Mouse (Mus musculus): ENCODE data around the gene Lrp10. TPM values are rescaled to one million over a fixed set of nuclear protein-coding genes. Genes with fewer than 3 reads are reported as not detected.
A peak's percentile ranks its signal among the peaks of the same experiment; 100 is the strongest.

Gene Lrp10
- total RNA-seq, 2 experiments from 2014 or later, result 32.1 to 34.6 TPM

DNA sequence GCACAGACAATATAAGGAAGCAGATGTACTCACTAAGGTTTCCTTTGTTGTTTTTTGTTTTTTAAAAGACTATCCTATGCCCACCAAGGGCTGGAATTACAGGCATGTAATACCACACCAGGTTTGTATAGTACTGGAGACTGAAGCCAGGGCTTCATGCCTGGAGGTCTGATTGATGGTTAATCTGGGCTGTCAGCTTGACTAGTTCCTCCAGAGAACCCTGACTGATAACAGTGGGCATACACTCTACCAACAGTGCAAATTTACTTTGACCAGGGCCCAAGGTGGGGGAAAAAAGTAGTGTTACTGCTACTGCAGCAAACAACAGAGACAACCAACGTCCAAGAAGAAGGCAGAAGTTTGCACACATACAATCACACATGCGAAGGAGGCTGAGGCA lies 7.5 kb downstream of the Lrp10 start:
- DNase-seq (ENCODE audit: extremely low spot score in 1 of 2, low spot score in 1 of 2), result no peak

- no peak for DNase-seq (ENCODE audit: extremely low spot score in 1 of 2, low spot score in 1 of 2)
Measured at GRCm38 (mm10) chr14:54472671-54473070, 8.7 kb downstream of the Lrp10 start.

- DNase-seq (ENCODE audit: extremely low spot score in 1 of 2, low spot score in 1 of 2), result no peak
Measured at GRCm38 (mm10) chr14:54474744-54475143, 10.8 kb downstream of the Lrp10 start.

DNA sequence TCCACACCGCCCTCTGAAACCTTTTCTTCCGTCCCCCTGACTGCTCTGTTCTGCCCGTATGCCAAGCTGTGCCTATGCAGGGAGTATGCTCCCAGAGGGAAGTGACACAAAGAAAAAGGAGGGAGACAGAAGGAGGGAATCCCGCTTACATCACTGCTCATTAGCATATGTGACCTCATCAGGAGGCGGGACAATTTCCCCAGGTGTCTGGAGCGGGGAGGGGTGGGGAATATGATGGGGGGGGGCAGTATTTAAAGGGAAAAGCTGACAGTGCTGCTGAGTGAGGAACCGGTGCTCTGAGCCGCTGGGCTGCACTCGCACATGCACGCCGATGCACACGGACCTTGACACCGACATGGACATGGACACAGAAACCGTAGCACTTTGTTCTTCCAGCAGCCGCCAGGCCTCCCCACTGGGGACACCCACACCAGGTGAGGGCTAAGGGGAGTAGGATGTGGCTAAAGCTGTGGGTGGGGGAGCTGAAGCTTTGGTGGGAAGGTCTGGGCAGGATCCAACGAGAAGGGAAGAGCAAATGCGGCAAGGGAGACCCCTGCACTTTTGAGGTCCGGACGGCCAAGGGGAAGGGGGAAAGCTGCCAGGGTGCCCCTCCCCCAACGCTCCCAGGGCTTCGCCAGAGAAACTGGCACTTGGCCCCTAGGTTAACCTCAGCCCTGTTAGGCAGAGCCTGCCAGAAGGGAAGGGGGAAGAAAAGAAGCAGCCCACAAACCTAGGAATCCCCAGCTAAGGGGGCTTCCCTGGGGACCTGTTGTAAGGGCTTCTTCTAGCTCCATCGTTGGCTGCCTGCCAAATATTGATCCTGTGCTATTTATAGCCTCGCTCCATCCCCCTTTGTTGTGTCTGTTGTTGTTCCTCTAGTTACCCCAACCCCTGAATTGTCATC lies 12.3 kb downstream of the Lrp10 start, which contains the start of gene Rem2:
Rem2 (plus strand) TSS at position 160 of the 904 bp plus-strand sequence.
- DNase-seq (ENCODE audit: extremely low spot score in 1 of 2, low spot score in 1 of 2), result peak in 1 of 2 experiments; percentile 40

GRCm38 (mm10) chr14:54477172-54477909 lies 13.4 kb downstream of the Lrp10 start:
- DNase-seq (ENCODE audit: extremely low spot score in 1 of 2, low spot score in 1 of 2), result no peak

DNA sequence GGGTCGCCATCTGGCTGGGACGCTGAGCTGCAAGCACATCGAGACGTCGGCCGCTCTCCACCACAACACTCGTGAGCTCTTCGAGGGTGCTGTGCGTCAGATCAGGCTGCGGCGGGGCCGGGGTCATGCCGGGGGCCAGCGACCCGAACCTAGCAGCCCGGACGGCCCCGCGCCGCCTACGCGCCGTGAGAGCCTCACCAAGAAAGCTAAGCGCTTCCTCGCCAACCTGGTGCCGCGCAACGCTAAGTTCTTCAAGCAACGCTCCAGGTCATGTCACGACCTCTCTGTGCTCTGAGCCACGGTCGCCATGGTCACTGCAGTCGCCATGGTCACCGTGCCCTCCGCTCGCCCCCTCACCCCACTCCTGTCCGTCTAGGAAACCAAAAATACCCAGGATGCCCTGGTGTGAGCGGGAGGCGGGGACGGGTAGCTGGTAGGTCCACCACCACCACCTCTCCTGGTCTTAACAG lies 15.5 kb downstream of the Lrp10 start:
- no peak for DNase-seq (ENCODE audit: extremely low spot score in 1 of 2, low spot score in 1 of 2)

- DNase-seq (ENCODE audit: extremely low spot score in 1 of 2, low spot score in 1 of 2), result no peak
Measured at GRCm38 (mm10) chr14:54480673-54481072, 16.7 kb downstream of the Lrp10 start.

DNA sequence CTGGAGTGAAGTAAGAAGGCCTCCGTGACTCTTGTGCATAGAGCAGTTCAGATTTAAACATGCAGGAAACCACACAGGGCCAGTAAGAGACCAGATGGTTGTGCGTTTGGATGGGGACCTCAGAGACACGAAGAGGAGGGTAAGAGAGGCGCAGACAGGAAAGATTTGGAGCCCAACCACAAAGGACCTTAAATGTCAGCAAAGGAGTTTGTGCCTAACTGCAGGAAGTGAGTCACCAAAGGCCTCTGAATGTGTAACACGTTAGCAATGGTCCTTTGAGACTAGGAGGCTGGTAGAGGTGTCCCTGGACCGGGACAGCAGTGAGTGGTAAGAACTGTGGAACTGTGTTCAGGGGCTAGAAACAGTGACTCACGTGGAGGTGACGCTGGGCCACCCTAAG lies 17.5 kb downstream of the Lrp10 start:
- no peak for DNase-seq (ENCODE audit: extremely low spot score in 1 of 2, low spot score in 1 of 2)

- DNase-seq (ENCODE audit: extremely low spot score in 1 of 2, low spot score in 1 of 2), result no peak
Measured at GRCm38 (mm10) chr14:54482498-54482897, 18.6 kb downstream of the Lrp10 start.

DNA sequence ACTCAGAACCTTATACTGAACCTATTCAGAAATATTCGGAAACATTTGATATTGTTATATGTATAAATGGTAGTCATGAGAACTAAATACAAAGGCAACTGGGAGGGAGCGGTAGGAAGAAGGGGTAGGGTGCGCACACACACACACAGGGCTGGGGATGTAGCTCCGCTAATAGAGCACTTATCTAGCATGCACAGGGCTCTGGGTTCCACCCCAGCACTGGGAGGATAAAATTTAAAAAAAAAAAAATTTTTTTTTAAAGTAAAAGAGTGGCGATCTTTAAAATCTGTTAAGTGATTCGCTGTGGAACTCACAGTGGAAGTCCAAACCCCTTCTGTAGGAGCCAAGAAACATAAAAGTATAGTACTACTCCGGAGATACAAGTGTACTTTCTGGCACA lies 22.0 kb downstream of the Lrp10 start:
- DNase-seq (ENCODE audit: extremely low spot score in 1 of 2, low spot score in 1 of 2), result no peak

DNA sequence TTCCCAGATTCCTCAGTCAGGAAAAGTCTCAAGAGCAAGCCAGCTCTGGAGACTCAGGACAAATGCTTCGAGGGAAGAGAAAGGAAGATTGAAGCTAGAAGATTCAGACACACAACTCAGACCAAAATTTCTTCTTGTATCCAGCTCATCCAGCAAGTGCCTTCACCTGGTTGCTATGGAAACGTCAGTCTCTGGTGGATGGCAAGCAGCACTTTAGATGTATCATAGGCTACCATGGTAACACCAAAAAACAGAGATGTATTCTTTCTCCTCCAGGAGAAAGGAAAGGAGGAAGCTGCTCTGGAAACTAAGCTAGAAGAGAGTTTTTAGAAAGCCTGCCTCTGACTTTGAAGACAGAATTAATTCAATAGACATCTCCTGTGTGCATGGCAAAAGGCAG lies 23.8 kb downstream of the Lrp10 start:
- DNase-seq (ENCODE audit: extremely low spot score in 1 of 2, low spot score in 1 of 2), result no peak

- DNase-seq (ENCODE audit: extremely low spot score in 1 of 2, low spot score in 1 of 2), result no peak
Measured at GRCm38 (mm10) chr14:54488350-54488749, 24.4 kb downstream of the Lrp10 start.

GRCm38 (mm10) chr14:54492345-54493131 lies 28.6 kb downstream of the Lrp10 start:
- DNase-seq (ENCODE audit: extremely low spot score in 1 of 2, low spot score in 1 of 2), result no peak

- no peak for DNase-seq (ENCODE audit: extremely low spot score in 1 of 2, low spot score in 1 of 2)
Measured at GRCm38 (mm10) chr14:54493236-54493635, 29.3 kb downstream of the Lrp10 start.

DNA sequence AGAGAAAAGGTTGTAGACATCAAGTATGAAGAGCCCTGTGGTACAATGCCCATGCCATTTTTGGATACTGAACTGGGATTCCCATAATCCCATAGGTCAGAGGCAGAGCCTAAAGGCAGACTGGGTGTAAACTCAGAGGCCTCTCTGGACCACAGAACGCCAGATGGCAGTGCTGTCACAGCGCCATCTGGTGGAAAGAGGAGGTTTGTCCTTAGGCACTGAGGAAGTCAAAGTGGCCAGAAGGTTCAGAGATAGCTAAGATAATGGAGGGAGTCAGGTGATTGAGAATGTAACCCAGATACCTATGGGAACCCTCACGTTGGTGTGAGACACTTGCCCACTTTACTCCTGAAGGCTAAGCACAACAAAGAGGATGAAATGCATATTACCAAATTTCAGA lies 30.3 kb downstream of the Lrp10 start:
- peak in 1 of 2 experiments; percentile 63 for DNase-seq (ENCODE audit: extremely low spot score in 1 of 2, low spot score in 1 of 2)

- no peak for DNase-seq (ENCODE audit: extremely low spot score in 1 of 2, low spot score in 1 of 2)
Measured at GRCm38 (mm10) chr14:54496706-54497105, 32.8 kb downstream of the Lrp10 start.

- DNase-seq (ENCODE audit: extremely low spot score in 1 of 2, low spot score in 1 of 2), result no peak
Measured at GRCm38 (mm10) chr14:54499330-54499729, 35.4 kb downstream of the Lrp10 start.

- DNase-seq (ENCODE audit: extremely low spot score in 1 of 2, low spot score in 1 of 2), result no peak
Measured at GRCm38 (mm10) chr14:54501365-54501764, 37.4 kb downstream of the Lrp10 start.

GRCm38 (mm10) chr14:54503092-54503491 lies 39.2 kb downstream of the Lrp10 start:
- DNase-seq (ENCODE audit: extremely low spot score in 1 of 2, low spot score in 1 of 2), result no peak

- no peak for DNase-seq (ENCODE audit: extremely low spot score in 1 of 2, low spot score in 1 of 2)
Measured at GRCm38 (mm10) chr14:54509774-54510173, 45.8 kb downstream of the Lrp10 start.

Data from layer of hippocampus, postnatal 25 days (tissue).